Mouse (Mus musculus) lung, embryonic 14.5 days (tissue): ENCODE data around the gene Slc35b1. TPM values are rescaled to one million over a fixed set of nuclear protein-coding genes. Genes with fewer than 3 reads are reported as not detected.

Experiments
- ATAC-seq: fragments of 200-750 bp; cut with Nextera tagmentation; 2 replicates; pipeline ENCODE4 v1.8.0; 2017; ENCODE audit warnings: mild to moderate bottlenecking, moderate TSS enrichment, moderate library complexity; ENCODE audit not compliant: insufficient read depth
- DNase-seq: peaks from one replicate; pipeline ENCODE4 v3.0.0-alpha.2; 2015
- H3K27ac ChIP-seq: fragments of 300-500 bp; sonication (generic); 2 replicates; pipeline ENCODE4 v1.5.1; 2014; ENCODE audit warnings: low read depth, mild to moderate bottlenecking, moderate library complexity
- H3K27me3 ChIP-seq: fragments of 300-500 bp; sonication (generic); 2 replicates; pipeline ENCODE4 v1.6.1; 2014; ENCODE audit warnings: low read length, control low read depth; ENCODE audit not compliant: insufficient read depth
- H3K36me3 ChIP-seq: fragments of 300-500 bp; sonication (generic); 2 replicates; pipeline ENCODE4 v1.6.1; 2014; ENCODE audit warnings: control low read depth; ENCODE audit not compliant: insufficient read depth
- H3K4me1 ChIP-seq: fragments of 300-500 bp; sonication (generic); 2 replicates; pipeline ENCODE4 v1.6.1; 2014; ENCODE audit warnings: antibody characterized with exemption, control low read depth; ENCODE audit not compliant: insufficient read depth
- H3K4me2 ChIP-seq: fragments of 300-500 bp; sonication (generic); 2 replicates; pipeline ENCODE4 v1.6.1; 2014; ENCODE audit warnings: mild to moderate bottlenecking
- H3K4me3 ChIP-seq: fragments of 300-500 bp; sonication (generic); 2 replicates; pipeline ENCODE4 v1.5.1; 2014; ENCODE audit warnings: low read depth, low read length
- H3K9ac ChIP-seq: fragments of 300-500 bp; sonication (generic); 2 replicates; pipeline ENCODE4 v1.6.1; 2014
- H3K9me3 ChIP-seq: fragments of 300-500 bp; sonication (generic); 2 replicates; pipeline ENCODE4 v1.6.1; 2016; ENCODE audit warnings: low read depth, low read length, control low read depth
- CTCF ChIP-seq: IDR thresholded peaks from 2 replicates; pipeline ENCODE4 v1.5.1; 2016; ENCODE audit warnings: antibody characterized with exemption, low read depth
- WGBS: fragments of 180-500 bp; shearing (Covaris S2); extraction: QIAGEN DNeasy Blood & Tissue Kit; methylation state at CpG from one replicate; pipeline ENCODE4 v1.1.7; 2014; 5-methylcytosine and 5-hydroxymethylcytosine counted together
- polyA plus RNA-seq: library from polyadenylated mRNA; unstranded; fragments of >200 nt; fragmentation: Nextera tagmentation; extraction: Ambion mirVana; gene quantifications from 2 replicates; pipeline ENCODE4 v1.2.1, GENCODE M21; 2014

The Slc35b1 gene
- polyA plus RNA-seq, 1 experiment from 2014 or later = 104 TPM

DNA sequence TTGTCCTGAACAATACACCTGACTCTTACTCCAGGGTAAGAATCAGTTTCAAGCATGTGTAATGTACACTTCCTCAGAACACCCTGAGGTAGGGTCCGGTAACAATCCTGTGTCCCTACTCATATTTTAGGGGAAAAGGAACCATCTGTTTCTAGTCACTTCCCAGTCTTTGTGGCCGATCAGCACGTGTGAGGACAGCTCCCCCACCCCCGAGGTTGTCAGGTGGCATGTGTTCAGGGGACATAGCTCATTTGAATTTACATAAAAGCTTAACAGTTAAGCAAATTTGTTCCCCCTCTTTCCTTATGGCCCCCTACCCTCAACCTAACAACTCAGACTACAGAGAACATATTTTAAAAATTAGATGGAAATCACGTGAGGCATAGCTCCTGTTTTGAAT is 43.8 kb upstream of the Slc35b1 start:
- Histone ChIP-seq H3K27ac (no peak overlapping the region), H3K36me3 (no peaks in the 10 kb centered on the region), H3K27me3 (no peaks in the 10 kb centered on the region), H3K4me1 (peaks cover 16% of the 10 kb centered on the region), H3K9ac (no peak overlapping the region), H3K9me3 (no peaks in the 10 kb centered on the region), H3K4me3 (peak overlapping the region; percentile 89; the same call in 1 of the 2 replicates), H3K4me2 (peak overlapping the region; percentile 85; the same call in 1 of the 2 replicates)
- ATAC-seq (no peak), DNase-seq (no peak)
- WGBS = 48% methylated on average over 5 of the region's 5 CpGs
- TF ChIP-seq CTCF = no peak

DNA sequence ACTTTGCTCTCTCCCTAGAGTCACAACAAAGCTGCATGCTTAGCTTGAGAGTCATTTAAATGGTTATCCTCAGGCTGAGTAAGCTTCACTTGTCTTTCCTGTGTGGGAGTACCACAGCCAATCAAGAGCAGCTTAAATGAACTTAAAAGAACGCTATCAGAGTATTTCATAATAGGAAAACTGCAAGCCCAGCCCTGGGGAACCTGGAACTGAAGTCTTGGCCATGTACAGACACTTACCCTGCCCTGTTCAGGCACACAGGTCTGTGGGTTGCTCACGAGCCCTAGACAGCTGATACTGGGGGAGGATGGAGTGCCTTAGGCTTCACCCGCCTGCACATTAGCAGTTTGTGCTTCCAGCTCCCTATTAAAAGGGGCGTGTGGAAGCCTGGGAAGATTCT is 41.3 kb upstream of the Slc35b1 start:
- peaks cover 8% of the 10 kb centered on the region; the same call in 1 of the 2 replicates for H3K36me3 ChIP-seq
- H3K4me1 ChIP-seq = peaks cover 12% of the 10 kb centered on the region
- H3K4me2 ChIP-seq = no peak overlapping the region
- no peak for DNase-seq
- no peak for TF ChIP-seq CTCF
- no peak overlapping the region for H3K27ac ChIP-seq
- no peaks in the 10 kb centered on the region for H3K9me3 ChIP-seq
- H3K27me3 ChIP-seq = no peaks in the 10 kb centered on the region
- no peak overlapping the region for H3K4me3 ChIP-seq
- 62% methylated on average over 4 of the region's 4 CpGs for WGBS
- no peak for ATAC-seq
- H3K9ac ChIP-seq = no peak overlapping the region

DNA sequence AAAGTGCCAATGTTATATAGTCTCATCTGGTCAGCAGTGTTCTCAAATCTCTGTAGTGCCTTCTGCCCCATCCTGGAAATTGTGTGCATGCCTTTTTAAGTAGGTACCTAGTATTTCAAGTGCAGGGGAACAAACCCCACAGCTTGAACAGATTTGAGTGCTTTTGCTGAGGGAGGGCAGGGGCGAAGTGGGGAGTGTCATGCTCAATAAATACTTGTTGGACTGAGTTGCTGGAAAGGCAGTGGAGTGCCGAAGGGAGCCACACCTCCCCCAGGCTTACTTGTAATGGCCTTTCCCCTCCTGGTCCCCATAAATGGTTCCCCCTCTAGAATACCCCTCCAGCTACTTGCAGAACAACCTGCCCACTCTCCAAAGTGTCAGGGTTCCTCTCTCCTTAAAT is 40.3 kb upstream of the Slc35b1 start:
- Histone ChIP-seq H3K27me3 (no peaks in the 10 kb centered on the region), H3K27ac (no peak overlapping the region), H3K4me3 (no peak overlapping the region), H3K4me2 (no peak overlapping the region), H3K36me3 (peaks cover 11% of the 10 kb centered on the region; the same call in 1 of the 2 replicates), H3K9me3 (no peaks in the 10 kb centered on the region), H3K9ac (no peak overlapping the region), H3K4me1 (peaks cover 3% of the 10 kb centered on the region; the same call in 1 of the 2 replicates)
- DNase-seq = no peak
- no peak for ATAC-seq
- 48% methylated on average over 2 of the region's 2 CpGs for WGBS
- no peak for TF ChIP-seq CTCF

DNA sequence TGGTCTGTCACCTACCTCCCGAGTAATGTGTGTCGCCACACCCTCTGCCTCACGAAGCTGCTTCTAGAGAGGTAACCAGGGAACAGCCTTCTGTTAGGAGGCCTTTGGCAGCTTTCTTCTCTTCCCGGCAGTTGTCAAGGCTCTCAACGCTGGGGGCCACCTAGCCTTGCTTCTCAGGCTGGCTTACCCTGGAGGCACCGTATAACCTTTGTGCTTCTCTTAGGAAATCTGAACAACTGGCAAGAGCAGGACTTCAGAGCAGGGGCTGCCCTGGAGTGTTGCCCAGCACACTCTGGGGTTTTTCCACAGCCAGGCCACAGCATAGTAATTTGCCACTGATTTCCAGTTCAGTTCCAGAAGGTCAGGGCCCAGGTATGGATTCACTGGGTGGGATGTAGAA is 34.2 kb upstream of the Slc35b1 start:
- Histone ChIP-seq H3K27ac (no peak overlapping the region), H3K4me2 (no peak overlapping the region), H3K9me3 (no peaks in the 10 kb centered on the region), H3K9ac (no peak overlapping the region), H3K4me1 (0 out of 2 replicates have a peak, but pooled peaks cover 3% of the 10 kb centered on the region), H3K27me3 (no peaks in the 10 kb centered on the region), H3K4me3 (no peak overlapping the region), H3K36me3 (peaks cover 11% of the 10 kb centered on the region; the same call in 1 of the 2 replicates)
- TF ChIP-seq CTCF = no peak
- ATAC-seq = no peak
- DNase-seq = no peak
- WGBS = 59% methylated on average over 6 of the region's 6 CpGs

DNA sequence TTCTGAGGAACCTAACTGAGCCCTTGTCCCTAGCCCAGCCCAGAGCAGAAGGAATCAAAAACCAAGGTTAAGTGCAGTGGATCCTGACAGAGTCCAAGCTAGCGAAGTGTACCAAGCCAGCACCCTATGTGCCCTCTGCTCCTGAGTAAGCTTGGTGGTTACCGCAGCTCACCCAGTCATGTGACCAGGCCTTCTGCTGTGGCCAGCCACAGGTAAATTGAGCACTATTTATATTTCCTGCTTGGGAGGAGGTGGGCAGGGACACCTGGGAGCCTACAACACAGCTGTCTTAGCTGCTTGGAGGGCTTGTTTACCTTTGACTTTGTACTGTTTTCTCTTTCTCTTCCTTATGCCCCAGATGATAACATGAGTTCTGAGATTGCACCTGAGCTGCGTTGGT is 33.5 kb upstream of the Slc35b1 start:
- DNase-seq (no peak), ATAC-seq (no peak)
- Histone ChIP-seq H3K36me3 (peaks cover 11% of the 10 kb centered on the region; the same call in 1 of the 2 replicates), H3K4me1 (0 out of 2 replicates have a peak, but pooled peaks cover 3% of the 10 kb centered on the region), H3K4me2 (no peak overlapping the region), H3K4me3 (no peak overlapping the region), H3K27me3 (no peaks in the 10 kb centered on the region), H3K27ac (no peak overlapping the region), H3K9me3 (no peaks in the 10 kb centered on the region), H3K9ac (no peak overlapping the region)
- no peak for TF ChIP-seq CTCF
- WGBS = 79% methylated on average over 3 of the region's 3 CpGs

DNA sequence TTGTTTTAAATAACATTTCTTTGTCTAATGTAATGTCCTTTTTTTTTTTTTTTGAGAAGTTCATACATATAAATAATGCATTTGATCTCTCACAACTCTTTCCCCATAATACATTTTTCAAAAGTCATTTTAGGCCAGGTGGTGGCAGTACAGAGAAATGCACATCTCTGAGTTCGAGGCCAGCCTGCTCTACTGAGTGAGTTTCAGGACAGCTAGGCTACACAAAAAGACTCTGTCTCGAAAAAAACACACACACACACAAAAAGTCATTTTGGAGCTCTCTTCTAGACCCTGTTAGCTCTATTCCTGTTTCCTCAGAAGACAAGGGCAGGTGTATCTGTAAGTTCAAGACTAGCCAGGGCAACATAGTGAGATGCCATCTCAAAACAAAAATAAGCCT is 31.8 kb upstream of the Slc35b1 start:
- H3K9ac ChIP-seq = no peak overlapping the region
- ATAC-seq = no peak
- no peak for DNase-seq
- no peaks in the 10 kb centered on the region for H3K9me3 ChIP-seq
- H3K27me3 ChIP-seq = no peaks in the 10 kb centered on the region
- 0 out of 2 replicates have a peak, but pooled peaks cover 3% of the 10 kb centered on the region for H3K4me1 ChIP-seq
- no peak overlapping the region for H3K27ac ChIP-seq
- no peak overlapping the region for H3K4me2 ChIP-seq
- peaks cover 6% of the 10 kb centered on the region; the same call in 1 of the 2 replicates for H3K36me3 ChIP-seq
- TF ChIP-seq CTCF = no peak
- WGBS = 92% methylated on average over 2 of the region's 2 CpGs
- no peak overlapping the region for H3K4me3 ChIP-seq

DNA sequence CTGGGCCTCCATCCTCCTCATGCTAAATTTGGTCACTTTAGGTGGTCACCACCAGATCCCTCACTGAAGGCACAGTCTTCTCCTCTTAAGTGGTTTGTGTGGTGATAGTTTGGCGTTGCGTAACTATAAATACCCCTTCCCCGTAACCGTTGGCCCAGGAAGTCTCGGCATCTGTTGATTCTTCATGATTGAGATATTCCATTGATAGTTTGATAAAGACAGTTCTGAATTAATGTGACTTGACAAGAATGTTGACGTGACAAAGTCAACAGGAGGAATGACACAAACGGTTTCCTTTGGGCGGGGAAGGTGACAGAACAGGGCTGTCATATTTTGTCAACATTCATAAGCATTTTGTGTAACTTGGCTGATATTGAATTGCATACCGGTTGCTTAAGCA is 31.3 kb upstream of the Slc35b1 start:
- WGBS = 84% methylated on average over 9 of the region's 9 CpGs
- no peak overlapping the region for H3K4me3 ChIP-seq
- DNase-seq (no peak), ATAC-seq (no peak)
- no peaks in the 10 kb centered on the region for H3K27me3 ChIP-seq
- H3K27ac ChIP-seq = no peak overlapping the region
- H3K9me3 ChIP-seq = no peaks in the 10 kb centered on the region
- H3K9ac ChIP-seq = no peak overlapping the region
- H3K4me2 ChIP-seq = no peak overlapping the region
- no peak for TF ChIP-seq CTCF
- H3K36me3 ChIP-seq = 0 out of 2 replicates have a peak, but pooled peaks cover 2% of the 10 kb centered on the region
- 0 out of 2 replicates have a peak, but pooled peaks cover 3% of the 10 kb centered on the region for H3K4me1 ChIP-seq
